Mouse (Mus musculus) right cerebral cortex, postnatal 14 days (tissue): ENCODE measurements around the gene Fbxl20.
"Not testable (repeated sequence)": the region's sequence is repeated elsewhere in the genome, so short reads cannot be mapped to it uniquely, and the experiment has no call there.

ENCODE experiments used
- DNase-seq: peaks from one replicate; pipeline ENCODE4 v3.0.0; 2022

The Fbxl20 gene

DNA sequence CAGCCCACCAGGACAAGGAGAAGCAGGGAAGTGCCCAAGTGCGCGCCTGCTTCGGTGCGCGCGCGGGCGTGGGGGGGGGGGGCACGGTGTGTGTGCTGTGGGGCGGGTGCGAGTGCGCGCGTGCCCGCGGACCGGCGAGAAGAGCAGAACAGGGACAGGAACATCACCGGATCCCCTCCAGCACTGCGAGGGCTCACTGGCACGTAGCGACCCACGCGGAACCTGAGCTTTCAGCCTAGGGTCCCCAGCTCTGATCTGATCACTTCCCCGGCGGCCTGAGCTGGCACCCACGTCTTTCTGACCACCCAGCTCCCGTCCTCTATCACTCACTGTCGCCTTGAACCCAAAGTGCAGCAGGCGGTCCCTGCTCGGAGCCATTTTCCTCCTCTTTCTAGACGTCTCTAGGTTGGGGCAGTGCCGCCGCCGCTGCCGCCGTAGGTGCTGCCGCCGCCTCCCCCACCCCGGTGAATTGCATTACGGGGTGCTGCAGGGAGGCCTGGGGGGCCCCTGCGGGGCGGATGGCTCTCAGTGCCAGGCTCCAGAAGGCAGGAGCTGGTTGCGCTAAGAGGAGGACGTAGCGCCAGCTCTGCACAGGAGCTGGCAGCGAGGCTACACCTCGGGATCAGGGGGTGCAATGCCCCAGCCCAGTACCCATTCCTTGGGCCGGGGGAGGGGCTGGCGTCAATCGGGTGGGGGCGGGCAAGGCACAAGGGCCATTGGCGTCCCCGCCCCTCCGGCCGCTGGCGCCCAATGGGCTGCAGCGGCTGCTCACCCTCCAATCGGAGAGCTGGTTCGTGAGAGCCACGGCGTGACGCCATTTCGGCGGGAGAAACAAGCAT lies at the start of gene Fbxl20:
Gene Fbxl20 (minus strand): TSS at position 618 of the 839 bp plus-strand sequence.
- DNase-seq = peak; percentile 93

DNA sequence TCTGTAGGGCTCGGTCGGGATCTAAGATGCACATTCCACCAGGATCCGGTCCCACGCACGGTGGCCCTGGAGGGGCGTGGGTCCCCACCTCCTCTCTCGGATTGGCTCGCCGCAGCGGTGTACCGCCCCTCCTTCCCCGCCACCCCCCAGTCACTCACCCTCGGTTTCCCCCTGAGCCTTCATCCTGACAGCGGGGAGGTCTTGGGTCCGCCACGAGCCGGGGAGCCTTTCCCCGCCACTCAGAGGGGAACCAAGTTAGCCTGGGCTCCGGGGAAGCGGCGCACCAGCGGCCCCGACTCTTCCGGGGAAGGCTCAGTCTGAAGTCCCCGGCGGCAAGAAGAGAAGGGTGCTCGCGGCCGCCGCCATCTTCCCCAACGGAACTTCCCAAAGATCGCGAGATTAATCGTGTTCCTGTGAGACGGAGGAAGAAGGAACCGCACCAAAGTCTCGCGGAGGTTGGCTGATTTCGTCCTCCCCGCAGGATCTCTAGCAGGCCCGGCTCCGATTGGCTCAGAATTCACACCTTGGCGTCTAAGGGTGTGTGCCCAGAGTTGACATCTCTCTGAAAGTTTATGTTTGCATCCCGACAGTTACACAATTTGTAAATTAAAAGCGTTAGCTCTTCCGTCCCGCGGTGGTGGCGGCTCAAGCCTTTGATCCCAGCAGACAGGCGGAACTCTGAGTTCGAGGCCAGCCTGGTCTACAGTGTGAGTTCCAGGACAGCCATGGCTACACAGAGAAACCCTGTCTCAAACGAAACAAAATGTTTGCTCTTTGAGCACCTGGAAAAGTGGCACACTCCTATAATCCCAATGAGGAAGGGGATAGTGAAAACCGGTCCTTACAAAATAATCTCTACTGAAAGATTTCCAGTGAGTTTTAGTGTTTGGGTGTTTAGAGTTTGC lies 43.0 kb upstream of the Fbxl20 start, which contains the start of gene Med1:
Gene Med1 (minus strand): TSS at position 393 of the 905 bp plus-strand sequence.
- DNase-seq = peak; percentile 86

GRCm38 (mm10) chr11:98190820-98191219 lies 40.6 kb upstream of the Fbxl20 start:
- no peak for DNase-seq

- no peak for DNase-seq
Measured at GRCm38 (mm10) chr11:98187640-98188395, 37.6 kb upstream of the Fbxl20 start.

DNA sequence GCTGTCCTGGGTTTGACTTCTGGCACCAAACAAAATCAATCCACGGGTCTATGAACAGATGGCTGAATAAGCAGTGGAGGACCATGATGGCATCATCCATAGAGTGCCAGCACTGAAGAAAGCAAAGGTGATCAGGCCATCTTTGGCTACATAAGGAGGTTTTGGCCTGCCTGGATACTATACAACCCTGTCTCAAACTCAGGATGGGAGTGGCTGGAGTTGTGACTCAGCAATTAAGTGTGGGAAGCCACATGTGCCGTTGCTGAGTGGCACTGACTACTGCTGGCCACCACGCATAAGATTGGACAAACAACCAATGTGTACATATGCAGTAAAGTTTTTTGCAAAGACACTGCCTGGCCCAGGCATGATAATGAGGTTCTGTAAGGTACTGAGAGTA lies 31.9 kb upstream of the Fbxl20 start:
- DNase-seq = not testable (repeated sequence)

GRCm38 (mm10) chr11:98168400-98168799 lies 18.2 kb upstream of the Fbxl20 start:
- DNase-seq = no peak

DNA sequence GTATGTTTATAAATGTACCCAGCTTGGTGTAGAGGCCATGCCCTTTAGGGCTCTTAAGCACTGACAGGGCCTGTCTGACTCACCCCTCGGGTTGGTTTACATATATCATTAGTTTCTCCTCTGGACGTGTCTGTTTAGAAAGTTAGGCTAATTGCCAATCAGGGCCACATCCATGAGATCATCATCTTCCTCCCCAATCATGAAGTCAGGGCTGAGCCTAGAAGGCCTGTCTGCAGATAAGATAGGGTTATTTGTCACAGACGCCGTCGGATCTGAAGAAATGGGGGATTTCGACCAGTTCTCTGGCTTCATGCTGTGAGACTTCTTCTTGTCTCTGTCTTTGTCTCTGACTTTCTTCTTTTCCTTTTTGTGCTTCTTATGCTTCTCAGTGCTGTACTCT lies 4.9 kb upstream of the Fbxl20 start:
- no peak for DNase-seq

- no peak for DNase-seq
Measured at GRCm38 (mm10) chr11:98150625-98151156, 488 bp upstream of the Fbxl20 start.

GRCm38 (mm10) chr11:98149304-98149750 lies 876 bp downstream of the Fbxl20 start:
- peak; percentile 93 for DNase-seq

DNA sequence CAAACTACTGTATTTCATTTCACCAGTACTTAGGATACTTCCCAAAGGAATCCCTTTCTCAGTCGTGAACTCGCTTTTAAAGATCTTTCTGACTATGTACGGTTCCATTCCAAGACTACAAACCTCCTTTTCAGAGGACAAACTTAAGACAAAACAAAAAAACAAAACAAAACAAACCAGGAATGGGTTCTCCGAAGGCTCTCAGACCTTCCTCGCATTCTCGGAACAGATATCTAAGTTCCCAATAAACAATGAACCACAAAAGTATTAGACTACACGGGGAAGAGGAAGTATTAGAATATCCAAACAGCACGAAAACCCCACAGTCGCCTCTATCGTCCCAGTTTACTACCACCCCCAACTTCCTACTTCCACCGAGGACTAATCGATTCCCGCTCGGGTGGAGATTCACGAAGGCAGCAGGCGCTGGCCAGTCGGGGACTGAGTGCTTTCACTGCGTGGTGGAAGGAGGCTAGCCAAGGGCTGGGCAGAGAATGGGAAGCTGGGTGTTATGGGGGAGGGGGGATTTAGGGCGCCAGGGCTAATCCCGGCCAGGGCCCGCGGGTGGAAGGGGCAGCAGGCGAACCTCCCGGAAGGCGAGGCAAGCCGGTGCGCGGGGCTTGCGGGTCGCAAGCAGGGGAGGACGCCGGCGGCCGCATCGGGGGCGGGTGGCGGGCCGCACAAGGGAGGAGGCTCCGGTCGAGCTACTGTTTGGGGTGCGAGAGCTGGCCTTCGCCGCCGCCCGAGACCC lies 1.5 kb downstream of the Fbxl20 start:
- peak; percentile 30 for DNase-seq

DNA sequence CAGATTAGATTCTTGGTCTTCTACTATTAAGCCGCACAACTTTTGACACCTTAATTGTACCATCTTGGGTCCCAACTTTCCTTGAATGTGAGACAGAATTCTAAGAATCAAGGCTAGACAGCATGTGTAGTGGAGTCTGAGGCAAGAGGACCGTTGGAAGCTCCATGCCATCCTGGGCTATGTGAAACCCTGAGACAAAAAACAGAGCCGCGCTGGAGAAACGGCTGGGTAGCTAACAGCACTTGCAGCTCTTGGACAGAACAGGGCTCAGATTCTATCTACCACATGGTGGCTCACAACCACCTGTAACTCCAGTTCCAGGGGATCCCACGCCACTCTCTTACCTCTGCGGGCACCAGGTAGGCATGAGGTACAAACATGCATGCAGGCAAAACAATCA lies 4.3 kb downstream of the Fbxl20 start:
- no peak for DNase-seq

GRCm38 (mm10) chr11:98142545-98142944 lies 7.7 kb downstream of the Fbxl20 start:
- DNase-seq = no peak

DNA sequence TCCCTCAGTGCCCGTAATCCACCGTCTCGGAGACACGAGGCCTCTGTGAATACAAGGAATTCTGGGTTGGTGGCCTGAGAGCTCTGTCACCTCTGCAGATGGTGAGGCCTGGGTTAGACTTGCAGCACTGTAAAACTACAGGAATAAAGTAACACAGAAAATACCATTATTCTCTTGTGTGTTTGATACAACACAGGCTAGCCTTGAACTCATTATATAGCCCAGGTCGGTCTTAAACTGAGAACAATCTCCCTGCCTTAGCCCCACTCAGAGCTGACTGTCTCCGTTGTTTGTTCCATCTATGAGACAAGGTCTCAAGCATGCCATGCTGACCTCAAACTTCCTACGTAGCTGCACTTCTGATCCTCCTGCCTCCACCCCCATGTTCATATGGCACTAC lies 11.3 kb downstream of the Fbxl20 start:
- DNase-seq = no peak

- no peak for DNase-seq
Measured at GRCm38 (mm10) chr11:98137836-98138235, 12.4 kb downstream of the Fbxl20 start.

- no peak for DNase-seq
Measured at GRCm38 (mm10) chr11:98134951-98135350, 15.3 kb downstream of the Fbxl20 start.

DNA sequence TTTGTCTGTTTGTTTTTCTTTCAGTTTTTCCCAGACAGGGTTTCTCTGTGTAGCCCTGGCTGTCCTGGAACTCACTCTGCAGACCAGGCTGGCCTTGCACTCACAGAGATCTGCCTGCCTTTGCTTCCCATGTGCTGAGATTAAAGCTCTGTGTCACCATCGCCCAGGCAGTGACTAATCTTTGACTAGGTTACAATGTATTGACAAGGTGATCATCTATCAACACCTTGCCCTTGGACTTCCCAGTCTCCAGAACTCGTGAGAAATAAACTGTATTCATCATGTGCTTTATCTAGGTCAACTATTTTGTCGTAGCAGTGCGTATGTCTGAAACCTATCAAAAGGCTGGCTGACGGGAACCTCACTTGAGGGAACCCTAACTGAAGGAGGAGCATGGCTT lies 26.8 kb downstream of the Fbxl20 start:
- no peak for DNase-seq

DNA sequence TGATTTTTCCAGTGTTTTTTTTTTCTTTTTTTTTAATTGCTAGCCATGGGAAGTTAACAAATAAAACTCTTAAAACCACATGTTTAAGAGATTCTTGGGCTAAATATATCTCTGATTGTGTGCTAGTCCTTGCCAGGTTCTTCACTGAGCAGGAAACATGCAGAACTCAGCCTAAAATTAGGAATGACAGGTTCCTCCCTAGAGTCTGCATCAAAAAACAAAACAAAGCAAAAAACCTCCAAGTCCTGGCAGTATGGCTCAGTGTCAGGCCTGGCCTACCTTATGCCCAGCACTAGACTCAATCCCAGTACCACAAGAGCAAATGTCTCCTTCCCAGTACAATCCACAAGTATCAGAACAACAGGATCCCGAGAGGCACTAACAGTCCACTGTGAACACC lies 35.8 kb downstream of the Fbxl20 start:
- no peak for DNase-seq

- no peak for DNase-seq
Measured at GRCm38 (mm10) chr11:98113504-98113903, 36.7 kb downstream of the Fbxl20 start.

- DNase-seq = no peak
Measured at GRCm38 (mm10) chr11:98109706-98110105, 40.5 kb downstream of the Fbxl20 start.

DNA sequence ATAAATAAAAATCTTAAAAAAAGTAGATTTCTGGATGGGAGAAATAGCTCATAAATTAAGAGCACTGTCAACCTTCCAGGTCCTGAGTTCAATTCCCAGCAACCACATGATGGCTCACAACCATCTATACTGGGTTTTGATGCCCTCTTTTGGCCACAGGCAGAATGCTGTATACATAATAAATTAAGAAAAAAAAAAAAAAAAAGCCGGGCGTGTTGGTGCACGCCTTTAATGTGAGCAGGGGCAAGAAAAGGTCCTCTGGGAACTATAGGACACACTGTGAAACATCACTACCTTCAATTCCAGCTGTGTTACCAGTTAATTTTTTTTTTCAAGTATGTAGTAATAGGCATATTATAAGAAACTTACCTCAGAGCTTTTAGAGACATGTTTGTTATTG lies 48.9 kb downstream of the Fbxl20 start:
- DNase-seq = no peak

GRCm38 (mm10) chr11:98090583-98090982 lies 59.6 kb downstream of the Fbxl20 start:
- DNase-seq = no peak

DNA sequence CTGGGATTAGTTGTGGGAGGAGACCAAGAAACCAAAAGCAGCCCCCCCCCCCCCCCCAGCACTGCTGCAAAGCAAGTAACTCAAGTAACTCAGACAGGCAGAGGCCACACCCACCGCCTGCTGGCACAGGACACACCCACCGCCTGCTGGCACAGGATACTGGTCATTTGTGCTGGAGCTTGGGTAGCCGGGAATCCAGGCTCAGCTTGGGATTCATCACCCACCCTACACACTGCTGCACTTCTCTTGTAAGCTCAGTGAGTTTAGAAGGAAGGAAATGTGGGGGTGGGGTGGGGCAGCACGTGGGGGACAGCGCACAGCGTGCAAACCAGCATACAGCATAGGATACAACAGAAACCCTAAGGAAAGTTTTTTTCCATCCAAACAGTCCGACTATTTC lies 62.0 kb downstream of the Fbxl20 start:
- DNase-seq = peak; percentile 28
